Mouse (Mus musculus) testis, adult 2 months (tissue): ENCODE results near the gene Cdkal1.

Source experiments
- CTCF ChIP-seq: fragments of 200-500 bp; IDR thresholded peaks from 2 replicates; pipeline ENCODE4 v1.5.1; 2012; ENCODE audit warnings: low read depth, mild to moderate bottlenecking, inconsistent platforms, low read length, moderate library complexity; ENCODE audit not compliant: control insufficient read depth, insufficient read depth, insufficient replicate concordance
- POLR2A ChIP-seq: fragments of 200-500 bp; IDR thresholded peaks from 2 replicates; pipeline ENCODE4 v1.6.1; 2012; ENCODE audit warnings: low read depth, mild to moderate bottlenecking, inconsistent platforms, low read length, moderate library complexity; ENCODE audit not compliant: control insufficient read depth

- TF ChIP-seq POLR2A (no peak), CTCF (no peak)
Measured at GRCm38 (mm10) chr13:29628607-29629006, 226.9 kb downstream of the Cdkal1 start.
